Mouse (Mus musculus) embryonic facial prominence, embryonic 15.5 days (tissue): ENCODE data around the gene Naaladl1. TPM values are rescaled to one million over a fixed set of nuclear protein-coding genes. Genes with fewer than 3 reads are reported as not detected.
A peak's percentile ranks its signal among the peaks of the same experiment; 100 is the strongest.

Experiments used
- ATAC-seq: fragments of 200-750 bp; cut with Nextera tagmentation; 2 replicates; pipeline ENCODE4 v1.8.0; 2017; ENCODE audit warnings: low read depth, moderate TSS enrichment; ENCODE audit not compliant: insufficient number of reproducible peaks, low FRiP score, low TSS enrichment
- H3K27ac ChIP-seq: fragments of 300-500 bp; sonication (generic); replicated peaks from 2 replicates; pipeline ENCODE4 v1.5.1; 2015; ENCODE audit warnings: mild to moderate bottlenecking, inconsistent platforms
- H3K27me3 ChIP-seq: fragments of 300-500 bp; sonication (generic); 2 replicates; pipeline ENCODE4 v1.6.1; 2015; ENCODE audit warnings: inconsistent platforms
- H3K36me3 ChIP-seq: fragments of 300-500 bp; sonication (generic); 2 replicates; pipeline ENCODE4 v1.6.1; 2015; ENCODE audit warnings: mild to moderate bottlenecking, inconsistent platforms
- H3K4me1 ChIP-seq: fragments of 300-500 bp; sonication (generic); 2 replicates; pipeline ENCODE4 v1.6.1; 2015; ENCODE audit warnings: inconsistent platforms
- H3K4me2 ChIP-seq: fragments of 300-500 bp; sonication (generic); replicated peaks from 2 replicates; pipeline ENCODE4 v1.6.1; 2015; ENCODE audit warnings: mild to moderate bottlenecking, inconsistent platforms
- H3K4me3 ChIP-seq: fragments of 300-500 bp; sonication (generic); replicated peaks from 2 replicates; pipeline ENCODE4 v1.5.1; 2015; ENCODE audit warnings: mild to moderate bottlenecking, inconsistent platforms
- H3K9ac ChIP-seq: fragments of 300-500 bp; sonication (generic); 2 replicates; pipeline ENCODE4 v1.6.1; 2015; ENCODE audit warnings: inconsistent platforms
- H3K9me3 ChIP-seq: fragments of 300-500 bp; sonication (generic); replicated peaks from 2 replicates; pipeline ENCODE4 v1.6.1; 2016; ENCODE audit warnings: inconsistent platforms
- WGBS: fragments of 180-500 bp; shearing (Covaris S2); methylation state at CpG from one replicate; pipeline ENCODE4 v1.1.7; 2015; 5-methylcytosine and 5-hydroxymethylcytosine counted together
- polyA plus RNA-seq: library from polyadenylated mRNA; unstranded; fragments of >200 nt; fragmentation: Nextera tagmentation; extraction: Ambion mirVana; gene quantifications from 2 replicates; pipeline ENCODE4 v1.2.1, GENCODE M21; 2015

Naaladl1 gene
- 0.25 TPM in 2 replicates for polyA plus RNA-seq

DNA sequence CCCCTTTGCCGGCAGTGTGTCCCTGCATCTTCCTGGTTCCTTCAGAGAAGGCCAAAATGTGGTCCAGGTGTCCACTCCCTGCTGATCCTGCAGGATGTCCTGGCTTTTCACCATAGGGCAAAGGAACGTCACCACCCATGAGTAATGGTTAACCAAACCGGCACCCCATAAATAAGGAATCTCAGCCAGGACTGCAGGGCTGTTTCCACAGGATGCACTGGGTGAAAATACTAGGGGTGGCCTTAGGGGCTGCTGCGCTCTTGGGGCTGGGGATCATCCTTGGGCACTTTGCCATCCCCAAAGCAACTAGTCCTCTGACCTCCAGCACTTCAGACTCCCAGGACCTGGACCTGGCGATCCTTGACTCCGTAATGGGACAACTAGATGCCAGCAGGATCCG lies at the start of gene Naaladl1:
Naaladl1 (plus strand) TSS at position 197 of the 400 bp plus-strand sequence.
- Histone ChIP-seq H3K4me3 (no peak within 1 kb of the TSS), H3K36me3 (no peaks in the 10 kb centered on the region), H3K9me3 (no peaks in the 10 kb centered on the region), H3K27ac (no peak within 1 kb of the TSS), H3K9ac (no peak within 1 kb of the TSS), H3K27me3 (no peaks in the 10 kb centered on the region), H3K4me1 (no peaks in the 10 kb centered on the region), H3K4me2 (no peak within 1 kb of the TSS)
- WGBS, result 88% methylated on average over 7 of the region's 7 CpGs
- no peak for ATAC-seq

DNA sequence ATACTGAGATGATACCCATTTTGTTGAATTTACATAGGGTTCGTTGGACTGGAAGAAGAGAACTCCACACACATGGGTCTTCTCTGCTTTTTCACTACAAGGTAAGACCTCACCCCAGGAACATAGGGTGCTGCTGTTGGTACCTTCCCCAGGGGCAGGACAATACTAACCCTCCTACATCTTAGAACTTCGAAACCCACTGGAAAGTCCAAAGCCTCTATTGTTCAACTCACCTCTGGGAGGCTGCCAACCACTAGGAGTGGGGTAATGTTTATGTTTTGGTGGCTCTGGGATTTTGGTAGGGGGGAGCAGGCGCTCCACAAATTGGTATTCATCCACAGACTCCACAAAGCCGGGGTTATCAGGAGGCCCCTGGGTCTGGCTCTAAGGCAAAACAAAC lies 48.9 kb upstream of the Naaladl1 start:
- H3K27ac ChIP-seq, result no peak overlapping the region
- H3K9ac ChIP-seq, result peak overlapping the region; percentile 95
- no peaks in the 10 kb centered on the region for H3K9me3 ChIP-seq
- ATAC-seq, result no peak
- 53% methylated on average over 4 of the region's 4 CpGs for WGBS
- H3K36me3 ChIP-seq, result peaks cover 55% of the 10 kb centered on the region
- H3K4me1 ChIP-seq, result peaks cover 24% of the 10 kb centered on the region
- H3K4me2 ChIP-seq, result peak overlapping the region; percentile 80
- H3K4me3 ChIP-seq, result peak overlapping the region; percentile 97
- no peaks in the 10 kb centered on the region for H3K27me3 ChIP-seq

DNA sequence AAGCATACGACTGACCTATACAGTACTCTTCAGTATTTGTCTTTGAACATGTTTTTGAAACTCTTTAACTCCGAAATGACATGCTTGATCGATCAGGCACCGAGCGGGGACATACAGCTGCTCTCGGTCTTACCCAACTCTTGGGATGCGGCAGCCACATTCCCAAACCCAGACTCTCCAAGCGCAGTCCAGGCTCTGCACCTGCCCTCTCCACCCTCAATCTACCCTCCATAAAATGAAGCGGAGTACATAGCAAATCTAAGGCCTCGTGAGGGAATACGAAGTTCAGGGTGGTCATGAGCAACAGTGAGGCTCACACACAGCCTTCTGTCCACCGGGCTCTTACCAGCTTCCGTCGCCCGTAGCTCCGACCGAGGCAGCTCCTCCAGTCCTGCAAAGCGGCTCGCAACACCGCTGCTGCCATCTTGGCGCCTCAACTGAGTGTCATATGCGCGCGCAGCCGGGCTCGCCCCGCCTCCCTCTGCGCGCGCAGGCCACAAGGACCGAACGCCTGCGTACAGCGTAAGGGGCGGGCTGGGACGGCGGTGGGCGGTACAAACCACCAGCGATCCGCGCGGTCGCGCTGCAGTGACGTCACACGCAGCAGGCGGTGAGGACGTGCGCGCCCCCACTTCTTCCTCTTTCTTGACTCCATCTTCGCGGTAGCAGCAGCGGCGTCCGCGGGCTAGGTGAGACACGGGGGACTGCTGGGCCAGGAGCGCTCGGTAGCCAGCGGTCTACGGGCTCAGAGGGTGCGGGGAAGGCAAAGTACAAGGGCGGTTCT lies 48.1 kb upstream of the Naaladl1 start, which contains the start of the genes Mrpl49 and Fau:
Mrpl49 (minus strand) TSS at position 473 of the 784 bp plus-strand sequence.
Fau (plus strand) TSS at position 532 of the 784 bp plus-strand sequence.
- H3K4me1 ChIP-seq, result peaks cover 33% of the 10 kb centered on the region
- peak within 1 kb of the TSS; percentile 95 for H3K9ac ChIP-seq
- no peaks in the 10 kb centered on the region for H3K27me3 ChIP-seq
- WGBS, result under 1% methylated on average over 62 of the region's 63 CpGs
- H3K9me3 ChIP-seq, result no peaks in the 10 kb centered on the region
- peak within 1 kb of the TSS; percentile 80 for H3K4me2 ChIP-seq
- peak within 1 kb of the TSS; percentile 97 for H3K4me3 ChIP-seq
- peak; percentile 92 for ATAC-seq
- peak within 1 kb of the TSS; percentile 86 for H3K27ac ChIP-seq
- peaks cover 47% of the 10 kb centered on the region for H3K36me3 ChIP-seq

DNA sequence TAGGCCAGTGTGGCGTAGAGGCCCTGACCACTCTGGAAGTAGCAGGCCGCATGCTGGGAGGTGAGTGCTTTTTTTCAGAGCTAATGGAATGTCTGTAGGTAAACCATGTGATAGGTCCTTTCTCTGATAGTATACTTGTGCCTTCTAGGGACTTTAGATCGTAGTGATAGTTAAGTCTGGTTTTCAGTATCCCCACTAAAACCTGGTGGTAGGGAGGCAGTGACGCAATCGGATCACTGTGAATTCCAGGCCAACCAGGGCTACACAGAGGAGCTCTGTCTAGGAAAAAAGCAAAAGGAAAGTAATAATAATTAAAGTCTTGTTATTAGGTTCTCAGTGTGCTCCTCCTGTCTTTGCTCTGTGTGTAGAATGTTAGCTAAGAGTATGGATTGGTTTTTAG lies 47.1 kb upstream of the Naaladl1 start:
- peak overlapping the region; percentile 86; the same call in 1 of the 2 replicates for H3K27ac ChIP-seq
- H3K4me2 ChIP-seq, result peak overlapping the region; percentile 80
- WGBS, result 37% methylated on average over 5 of the region's 5 CpGs
- peaks cover 36% of the 10 kb centered on the region for H3K36me3 ChIP-seq
- H3K4me3 ChIP-seq, result peak overlapping the region; percentile 97
- H3K27me3 ChIP-seq, result no peaks in the 10 kb centered on the region
- peaks cover 42% of the 10 kb centered on the region for H3K4me1 ChIP-seq
- peak overlapping the region; percentile 95 for H3K9ac ChIP-seq
- no peaks in the 10 kb centered on the region for H3K9me3 ChIP-seq
- ATAC-seq, result no peak

DNA sequence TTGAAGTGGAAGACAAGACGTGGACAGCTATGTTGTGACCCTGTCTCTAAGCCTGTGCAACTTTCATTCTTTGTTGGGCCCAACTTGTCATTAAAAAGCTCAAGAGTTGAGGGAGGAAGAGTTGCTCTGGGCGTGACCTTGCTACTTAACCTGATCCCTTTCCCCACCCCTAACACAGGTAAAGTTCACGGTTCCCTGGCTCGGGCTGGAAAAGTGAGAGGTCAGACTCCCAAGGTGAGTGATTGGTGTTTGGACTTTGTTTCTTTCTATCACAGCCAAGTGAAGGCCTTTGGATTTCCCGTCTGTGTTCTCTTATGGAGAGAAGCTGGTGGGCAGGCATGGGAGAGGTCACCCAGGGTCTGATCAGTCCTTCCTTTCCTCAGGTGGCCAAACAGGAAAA lies 46.6 kb upstream of the Naaladl1 start:
- H3K36me3 ChIP-seq, result peaks cover 32% of the 10 kb centered on the region
- peak overlapping the region; percentile 80 for H3K4me2 ChIP-seq
- peak overlapping the region; percentile 95 for H3K9ac ChIP-seq
- WGBS, result 75% methylated on average over 5 of the region's 5 CpGs
- H3K9me3 ChIP-seq, result no peaks in the 10 kb centered on the region
- H3K4me1 ChIP-seq, result peaks cover 42% of the 10 kb centered on the region
- no peak for ATAC-seq
- H3K27me3 ChIP-seq, result no peaks in the 10 kb centered on the region
- H3K4me3 ChIP-seq, result peak overlapping the region; percentile 97
- 0 out of 2 replicates have a peak overlapping the region, but pooled peaks have one; percentile 86 for H3K27ac ChIP-seq

DNA sequence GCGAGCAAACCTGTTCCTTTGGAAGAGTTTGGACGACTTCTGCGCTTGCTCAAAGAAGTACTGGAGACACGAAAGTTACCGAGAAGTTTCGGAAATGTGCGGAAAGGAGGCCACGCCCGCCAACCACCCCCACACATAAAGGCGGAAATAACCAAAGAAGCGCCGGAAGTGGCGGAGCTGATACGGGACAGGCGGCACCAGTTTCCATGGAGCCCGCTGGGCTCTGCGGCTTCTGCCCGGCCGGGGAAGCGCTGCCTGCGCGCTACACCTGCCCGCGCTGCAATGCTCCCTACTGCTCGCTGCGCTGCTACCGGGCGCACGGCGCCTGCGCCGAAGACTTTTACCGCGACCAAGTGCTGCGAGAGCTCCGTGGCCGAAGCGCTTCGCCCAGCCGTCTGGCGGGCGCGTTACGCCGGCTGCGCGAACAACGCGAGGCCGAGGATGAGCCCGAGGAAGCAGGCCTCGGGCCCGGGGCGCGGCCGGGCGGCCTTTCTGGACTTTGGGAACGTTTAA lies 44.5 kb upstream of the Naaladl1 start, which contains the start of gene Znhit2:
Znhit2 (plus strand) TSS at position 172 of the 513 bp plus-strand sequence.
- WGBS, result under 1% methylated on average over 58 of the region's 58 CpGs
- H3K36me3 ChIP-seq, result peaks cover 14% of the 10 kb centered on the region
- no peaks in the 10 kb centered on the region for H3K27me3 ChIP-seq
- H3K9me3 ChIP-seq, result no peaks in the 10 kb centered on the region
- peak within 1 kb of the TSS; percentile 96 for H3K27ac ChIP-seq
- H3K4me2 ChIP-seq, result peak within 1 kb of the TSS; percentile 96
- H3K4me3 ChIP-seq, result peak within 1 kb of the TSS; percentile 86
- H3K4me1 ChIP-seq, result peaks cover 41% of the 10 kb centered on the region
- H3K9ac ChIP-seq, result peak within 1 kb of the TSS; percentile 97
- ATAC-seq, result peak; percentile 81

DNA sequence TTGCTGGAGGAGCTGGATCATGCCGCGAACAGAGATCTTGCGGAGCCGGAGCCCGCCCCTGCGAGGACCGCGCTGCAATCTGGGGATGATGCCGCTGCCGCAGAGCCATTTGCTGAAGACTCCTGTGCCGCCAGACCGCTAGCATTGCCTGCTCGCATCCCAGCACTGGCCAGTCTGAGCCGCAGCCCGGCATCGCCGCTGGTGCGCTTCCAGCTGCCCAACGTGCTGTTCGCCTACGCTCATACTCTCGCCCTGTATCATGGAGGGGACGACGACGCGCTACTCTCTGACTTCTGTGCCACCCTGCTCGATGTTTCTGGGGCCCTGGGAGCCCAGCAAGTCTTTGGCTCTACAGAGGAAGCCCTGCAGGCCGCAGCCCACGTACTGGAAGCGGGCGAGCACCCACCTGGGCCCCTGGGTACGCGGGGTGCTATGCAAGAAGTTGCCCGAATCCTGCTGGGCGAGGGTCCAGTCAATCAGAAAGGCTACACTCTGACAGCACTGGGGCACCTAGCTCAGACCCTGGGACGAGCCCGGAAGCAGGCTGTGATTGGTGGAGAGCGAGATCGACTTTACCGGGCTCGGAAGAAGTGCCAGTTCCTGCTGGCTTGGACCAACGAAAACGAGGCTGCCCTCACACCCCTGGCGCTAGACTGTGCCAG lies 43.8 kb upstream of the Naaladl1 start:
- H3K36me3 ChIP-seq, result peaks cover 14% of the 10 kb centered on the region
- no peak for ATAC-seq
- H3K4me1 ChIP-seq, result peaks cover 41% of the 10 kb centered on the region
- no peaks in the 10 kb centered on the region for H3K9me3 ChIP-seq
- WGBS, result 1% methylated on average over 44 of the region's 44 CpGs
- peak overlapping the region; percentile 97 for H3K9ac ChIP-seq
- H3K27me3 ChIP-seq, result no peaks in the 10 kb centered on the region
- H3K27ac ChIP-seq, result peak overlapping the region; percentile 96
- H3K4me2 ChIP-seq, result peak overlapping the region; percentile 96
- peak overlapping the region; percentile 86 for H3K4me3 ChIP-seq

DNA sequence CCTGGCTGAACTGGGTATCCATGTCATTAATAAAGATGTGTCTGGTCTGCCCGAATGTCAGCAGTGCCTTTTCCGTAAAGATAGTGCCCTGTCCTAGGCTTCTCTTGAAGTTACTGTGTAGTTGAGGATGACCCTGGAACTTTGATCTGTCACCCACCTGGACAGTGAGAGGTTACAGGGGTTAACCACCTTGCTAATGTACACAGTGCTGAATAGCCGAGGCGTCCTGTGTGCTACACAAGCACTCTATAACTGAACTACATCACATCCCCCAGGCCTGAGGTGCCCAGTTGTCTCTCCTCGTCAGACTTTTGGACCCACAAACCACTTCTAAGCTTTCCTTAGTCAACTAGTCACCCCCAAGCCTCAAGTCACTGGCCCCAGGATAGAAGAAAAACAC lies 43.2 kb upstream of the Naaladl1 start:
- H3K4me2 ChIP-seq, result peak overlapping the region; percentile 96
- H3K9ac ChIP-seq, result peak overlapping the region; percentile 97
- WGBS, result 69% methylated on average over 5 of the region's 5 CpGs
- ATAC-seq, result no peak
- H3K27ac ChIP-seq, result peak overlapping the region; percentile 96
- H3K4me1 ChIP-seq, result peaks cover 44% of the 10 kb centered on the region
- H3K36me3 ChIP-seq, result peaks cover 14% of the 10 kb centered on the region
- no peaks in the 10 kb centered on the region for H3K27me3 ChIP-seq
- H3K4me3 ChIP-seq, result peak overlapping the region; percentile 86
- no peaks in the 10 kb centered on the region for H3K9me3 ChIP-seq

DNA sequence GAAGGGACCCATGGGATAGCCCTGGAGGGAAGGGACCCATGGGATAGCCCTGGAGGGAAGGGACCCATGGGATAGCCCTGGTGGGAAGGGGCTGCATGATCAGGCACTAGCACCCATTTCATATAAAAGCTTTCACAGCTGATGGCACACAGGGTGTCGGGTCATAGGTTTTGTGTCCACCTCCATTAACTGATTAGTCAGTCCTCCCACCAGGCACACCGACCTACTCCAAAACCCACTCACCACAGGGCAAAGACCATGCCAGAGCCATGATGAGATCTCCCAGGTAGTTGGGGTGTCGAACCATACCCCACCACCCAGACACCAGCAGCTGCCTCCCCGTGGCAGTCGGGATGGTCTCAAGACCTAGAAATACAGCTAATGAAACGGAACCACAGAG lies 42.5 kb upstream of the Naaladl1 start:
- H3K4me3 ChIP-seq, result peak overlapping the region; percentile 86; the same call in 1 of the 2 replicates
- WGBS, result 93% methylated on average over 6 of the region's 6 CpGs
- peaks cover 14% of the 10 kb centered on the region for H3K36me3 ChIP-seq
- H3K27ac ChIP-seq, result no peak overlapping the region
- no peak for ATAC-seq
- no peak overlapping the region for H3K4me2 ChIP-seq
- no peak overlapping the region for H3K9ac ChIP-seq
- no peaks in the 10 kb centered on the region for H3K27me3 ChIP-seq
- peaks cover 51% of the 10 kb centered on the region for H3K4me1 ChIP-seq
- H3K9me3 ChIP-seq, result no peaks in the 10 kb centered on the region

DNA sequence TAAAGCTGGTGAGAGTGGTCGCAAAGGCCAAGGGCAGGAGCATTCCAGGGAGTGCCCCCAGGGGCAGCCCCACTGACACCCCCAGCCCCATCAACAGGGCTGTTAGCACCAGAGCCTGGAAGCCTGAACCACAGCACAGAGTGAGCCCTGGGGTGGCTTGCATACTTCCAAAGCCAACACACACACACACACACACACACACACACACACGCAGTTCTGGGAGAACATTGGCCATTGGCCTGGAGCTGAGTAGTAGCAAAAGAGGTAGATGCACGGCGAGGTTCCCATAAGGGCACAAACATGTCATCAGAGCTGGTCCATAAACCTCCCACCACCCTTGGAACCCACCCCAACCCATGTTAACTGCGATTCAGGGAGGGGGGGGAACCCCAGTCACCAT lies 39.0 kb upstream of the Naaladl1 start:
- Histone ChIP-seq H3K36me3 (peaks cover 32% of the 10 kb centered on the region), H3K4me1 (peaks cover 41% of the 10 kb centered on the region), H3K9ac (peak overlapping the region; percentile 42; the same call in 1 of the 2 replicates), H3K4me2 (peak overlapping the region; percentile 96), H3K4me3 (peak overlapping the region; percentile 49), H3K27me3 (no peaks in the 10 kb centered on the region), H3K27ac (peak overlapping the region; percentile 76), H3K9me3 (no peaks in the 10 kb centered on the region)
- no peak for ATAC-seq
- 26% methylated on average over 5 of the region's 5 CpGs for WGBS
